Mouse (Mus musculus) CH12.LX (cell line): ENCODE data around the gene Hes6. TPM values are rescaled to one million over a fixed set of nuclear protein-coding genes. Genes with fewer than 3 reads are reported as not detected.

Experiments used
- DNase-seq: peaks from one replicate; pipeline ENCODE4 v3.0.0-alpha.2; 2013; ENCODE audit errors: extremely low read depth
- H3K27ac ChIP-seq: 2 replicates; pipeline ENCODE4 v1.5.1; 2012; ENCODE audit warnings: low read depth, mild to moderate bottlenecking, control low read depth, moderate library complexity; ENCODE audit not compliant: insufficient read depth
- H3K27me3 ChIP-seq: replicated peaks from 2 replicates; pipeline ENCODE3; 2012; ENCODE audit warnings: inconsistent platforms
- H3K36me3 ChIP-seq, 2 experiments: replicated peaks in 1 of 2; 2 replicates each; pipeline versions ENCODE3 to v1.6.1; 2012; ENCODE audit warnings: inconsistent platforms in 1 of 2, low read length in 1 of 2, mild to moderate bottlenecking in 1 of 2, mixed read lengths in 1 of 2, moderate library complexity in 1 of 2; ENCODE audit not compliant: control insufficient read depth in 1 of 2, insufficient read depth in 1 of 2
- H3K4me1 ChIP-seq, 2 experiments: 2 replicates each; pipeline ENCODE4 v1.6.1; 2012; ENCODE audit warnings: inconsistent platforms in 1 of 2, moderate library complexity in 1 of 2; ENCODE audit not compliant: insufficient read depth in 2 of 2, control insufficient read depth in 1 of 2
- H3K4me2 ChIP-seq: 2 replicates; pipeline ENCODE4 v1.6.1; 2012; ENCODE audit warnings: low read depth, mild to moderate bottlenecking, control low read depth; ENCODE audit not compliant: poor library complexity, insufficient read depth, severe bottlenecking
- H3K4me3 ChIP-seq, 3 experiments: fragments of 150-350 bp in 1 of 3; sonication (generic) in 1 of 3; replicated peaks in 1 of 3; 2 replicates each; pipeline versions ENCODE3 to v1.5.1; 2011 to 2012; ENCODE audit warnings: low read depth in 2 of 3, low read length in 2 of 3, mild to moderate bottlenecking in 2 of 3, moderate library complexity in 2 of 3, control low read depth in 1 of 3, improper control_type of control experiment in 1 of 3, inconsistent platforms in 1 of 3, mixed read lengths in 1 of 3; ENCODE audit not compliant: poor library complexity in 1 of 3
- H3K79me2 ChIP-seq: replicated peaks from 2 replicates; pipeline ENCODE4 v1.6.1; 2012; ENCODE audit warnings: mild to moderate bottlenecking, moderate library complexity; ENCODE audit not compliant: control insufficient read depth, poor library complexity, insufficient read depth, severe bottlenecking; ENCODE audit errors: extremely low read depth
- H3K9ac ChIP-seq: 2 replicates; pipeline ENCODE4 v1.6.1; 2012; ENCODE audit warnings: low read depth, mild to moderate bottlenecking, control low read depth, moderate library complexity; ENCODE audit not compliant: insufficient read depth
- H3K9me3 ChIP-seq: replicated peaks from 2 replicates; pipeline ENCODE3; 2012; ENCODE audit warnings: low read length, inconsistent platforms, mixed read lengths
- BHLHE40 ChIP-seq: IDR thresholded peaks from 2 replicates; pipeline ENCODE4 v1.6.1; 2011; ENCODE audit warnings: mild to moderate bottlenecking, low read depth, low read length, improper control_type of control experiment
- CHD1 ChIP-seq: IDR thresholded peaks from 2 replicates; pipeline ENCODE4 v1.6.1; 2012; ENCODE audit warnings: low read depth, low read length, improper control_type of control experiment, inconsistent platforms
- CHD2 ChIP-seq: IDR thresholded peaks from 2 replicates; pipeline ENCODE4 v1.6.1; 2011; ENCODE audit warnings: low read length, improper control_type of control experiment
- CTCF ChIP-seq, 2 experiments: IDR thresholded peaks in 1 of 2; conservative IDR thresholded peaks in 1 of 2; 2 replicates each; pipeline ENCODE4 v1.5.1; 2011 to 2012; ENCODE audit warnings: low read depth in 2 of 2, low read length in 2 of 2, improper control_type of control experiment in 1 of 2, inconsistent platforms in 1 of 2, mild to moderate bottlenecking in 1 of 2, moderate library complexity in 1 of 2
- E2F4 ChIP-seq: IDR thresholded peaks from 2 replicates; pipeline ENCODE4 v1.6.1; 2011; ENCODE audit warnings: low read depth, low read length, improper control_type of control experiment; ENCODE audit not compliant: insufficient replicate concordance
- ELF1 ChIP-seq: IDR thresholded peaks from 2 replicates; pipeline ENCODE4 v1.6.1; 2014; ENCODE audit warnings: low read depth, mild to moderate bottlenecking, inconsistent platforms, low read length, improper control_type of control experiment
- EP300 ChIP-seq: IDR thresholded peaks from 2 replicates; pipeline ENCODE4 v1.6.1; 2011; ENCODE audit warnings: low read length, improper control_type of control experiment
- ETS1 ChIP-seq: conservative IDR thresholded peaks from 2 replicates; pipeline ENCODE4 v1.6.1; 2012; ENCODE audit warnings: low read depth, mild to moderate bottlenecking, inconsistent platforms, low read length, improper control_type of control experiment, moderate library complexity
- GABPA ChIP-seq: IDR thresholded peaks from 2 replicates; pipeline ENCODE4 v1.6.1; 2012; ENCODE audit warnings: low read depth, low read length, improper control_type of control experiment, inconsistent platforms; ENCODE audit not compliant: insufficient replicate concordance
- HCFC1 ChIP-seq: IDR thresholded peaks from 2 replicates; pipeline ENCODE4 v1.6.1; 2012; ENCODE audit warnings: low read depth, mild to moderate bottlenecking, inconsistent platforms, low read length, improper control_type of control experiment
- JUND ChIP-seq: conservative IDR thresholded peaks from 2 replicates; pipeline ENCODE4 v1.6.1; 2011; ENCODE audit warnings: low read depth, low read length, improper control_type of control experiment
- KAT2A ChIP-seq: IDR thresholded peaks from 2 replicates; pipeline ENCODE4 v1.6.1; 2012; ENCODE audit warnings: low read length, improper control_type of control experiment, inconsistent platforms; ENCODE audit not compliant: insufficient replicate concordance
- MAX ChIP-seq: IDR thresholded peaks from 2 replicates; pipeline ENCODE4 v1.6.1; 2011; ENCODE audit warnings: low read length, improper control_type of control experiment
- MAZ ChIP-seq: IDR thresholded peaks from 2 replicates; pipeline ENCODE4 v1.6.1; 2012; ENCODE audit warnings: low read depth, mild to moderate bottlenecking, inconsistent platforms, low read length, improper control_type of control experiment, moderate library complexity
- MEF2A ChIP-seq: IDR thresholded peaks from 2 replicates; pipeline ENCODE4 v1.6.1; 2014; ENCODE audit warnings: low read depth, mild to moderate bottlenecking, inconsistent platforms, low read length, improper control_type of control experiment, borderline replicate concordance
- MXI1 ChIP-seq: IDR thresholded peaks from 2 replicates; pipeline ENCODE4 v1.6.1; 2011; ENCODE audit warnings: mild to moderate bottlenecking, low read depth, low read length, improper control_type of control experiment
- MYC ChIP-seq: IDR thresholded peaks from 2 replicates; pipeline ENCODE4 v1.6.1; 2011; ENCODE audit warnings: low read depth, mild to moderate bottlenecking, improper control_type of control experiment, low read length
- NRF1 ChIP-seq: IDR thresholded peaks from 2 replicates; pipeline ENCODE4 v1.6.1; 2014; ENCODE audit warnings: low read depth, mild to moderate bottlenecking, inconsistent platforms, low read length, improper control_type of control experiment, moderate library complexity
- PAX5 ChIP-seq: IDR thresholded peaks from 2 replicates; pipeline ENCODE4 v1.6.1; 2012; ENCODE audit warnings: low read length, inconsistent platforms, mixed read lengths
- RAD21 ChIP-seq: IDR thresholded peaks from 2 replicates; pipeline ENCODE4 v1.6.1; 2011; ENCODE audit warnings: low read depth, mild to moderate bottlenecking, low read length, improper control_type of control experiment, moderate library complexity
- RCOR1 ChIP-seq: conservative IDR thresholded peaks from 2 replicates; pipeline ENCODE4 v1.6.1; 2012; ENCODE audit warnings: low read depth, mild to moderate bottlenecking, inconsistent platforms, low read length, improper control_type of control experiment
- SIN3A ChIP-seq: IDR thresholded peaks from 2 replicates; pipeline ENCODE4 v1.6.1; 2012; ENCODE audit warnings: low read length, improper control_type of control experiment, inconsistent platforms
- TCF12 ChIP-seq: IDR thresholded peaks from 2 replicates; pipeline ENCODE4 v1.6.1; 2014; ENCODE audit warnings: low read depth, mild to moderate bottlenecking, inconsistent platforms, low read length, improper control_type of control experiment
- UBTF ChIP-seq: IDR thresholded peaks from 2 replicates; pipeline ENCODE4 v1.6.1; 2012; ENCODE audit warnings: low read depth, mild to moderate bottlenecking, inconsistent platforms, low read length, improper control_type of control experiment, moderate library complexity
- USF1 ChIP-seq: IDR thresholded peaks from 2 replicates; pipeline ENCODE4 v1.6.1; 2014; ENCODE audit warnings: low read depth, mild to moderate bottlenecking, inconsistent platforms, low read length, improper control_type of control experiment
- USF2 ChIP-seq: conservative IDR thresholded peaks from 2 replicates; pipeline ENCODE4 v1.6.1; 2011; ENCODE audit warnings: low read depth, low read length, improper control_type of control experiment
- ZC3H11A ChIP-seq: IDR thresholded peaks from 2 replicates; pipeline ENCODE4 v1.6.1; 2012; ENCODE audit warnings: low read depth, mild to moderate bottlenecking, inconsistent platforms, low read length, improper control_type of control experiment
- ZKSCAN1 ChIP-seq: IDR thresholded peaks from 2 replicates; pipeline ENCODE4 v1.6.1; 2012; ENCODE audit warnings: low read depth, inconsistent platforms, low read length, improper control_type of control experiment, borderline replicate concordance
- ZMIZ1 ChIP-seq: IDR thresholded peaks from 2 replicates; pipeline ENCODE4 v1.6.1; 2012; ENCODE audit warnings: low read depth, mild to moderate bottlenecking, inconsistent platforms, low read length, improper control_type of control experiment
- ZNF384 ChIP-seq: IDR thresholded peaks from 2 replicates; pipeline ENCODE4 v1.6.1; 2012; ENCODE audit warnings: low read depth, low read length, improper control_type of control experiment, inconsistent platforms
- dilution Hi-C: fragments of 300-500 bp; cut with MboI; formaldehyde crosslinking; loops from 2 replicates; pipeline ENCODE4 v1.14.3; 2020; ENCODE audit warnings: low sequenced_read_pairs; ENCODE audit not compliant: extremely low pct_unique_long_range_greater_than_20kb, extremely low pct_ligation_motif_present
- in situ Hi-C: fragments of 300-500 bp; cut with MboI; formaldehyde crosslinking; loops from 3 replicates; pipeline ENCODE4 v1.14.3; 2019; ENCODE audit warnings: low sequenced_read_pairs, low pct_ligation_motif_present, low pct_unique_long_range_greater_than_20kb, mixed read lengths
- polyA plus RNA-seq: library from polyadenylated mRNA; unstranded; fragments of >175 nt; gene quantifications from 2 replicates; pipeline ENCODE4 v1.2.1, GENCODE M21; 2012; ENCODE audit warnings: low read depth; ENCODE audit not compliant: insufficient read length
- total RNA-seq, 2 experiments: library from RNA; depleted of rRNA; stranded (reverse); fragments of 300-350 nt in 1 of 2; fragments of >200 nt in 1 of 2; gene quantifications; 2 replicates each; pipeline ENCODE4 v1.2.3; 2012 to 2014

The Hes6 gene
- total and polyA plus RNA-seq, 3 experiments, result 15.4 to 25.7 (median 21.1) TPM

DNA sequence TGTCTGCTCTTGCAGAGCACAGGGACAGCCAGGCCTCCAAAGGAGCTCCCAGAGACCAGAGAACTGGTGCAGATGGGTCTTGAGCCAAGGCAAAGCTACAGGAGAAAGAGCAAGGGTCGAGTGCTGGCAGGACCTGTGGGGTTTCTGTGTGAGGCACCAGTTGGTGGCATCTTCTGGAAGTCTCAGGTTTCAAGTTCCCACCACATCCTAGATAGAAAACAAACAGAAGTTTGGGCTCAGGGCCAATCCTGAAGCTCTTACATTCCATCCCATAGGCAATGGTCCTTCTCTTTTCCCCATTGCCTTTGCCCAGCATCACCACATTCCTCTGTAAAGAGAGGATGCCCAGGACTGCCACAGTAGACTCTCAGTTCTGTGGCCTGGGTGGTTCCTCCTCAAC is 8.9 kb downstream of the Hes6 start:
- no peaks in the 10 kb centered on the region for H3K36me3 ChIP-seq
- in situ Hi-C loops (no loop called here), dilution Hi-C loops (no loop called here)
- peaks cover 1% of the 10 kb centered on the region for H3K9me3 ChIP-seq
- H3K9ac ChIP-seq, result no peak overlapping the region
- H3K4me2 ChIP-seq, result no peak overlapping the region
- H3K4me3 ChIP-seq, result no peak overlapping the region
- H3K79me2 ChIP-seq, result no peaks in the 10 kb centered on the region
- no peak overlapping the region for H3K27ac ChIP-seq
- H3K27me3 ChIP-seq, result no peaks in the 10 kb centered on the region
- TF ChIP-seq ZNF384, result no peak
- no peak for TF ChIP-seq KAT2A
- no peak for TF ChIP-seq MAZ
- no peak for TF ChIP-seq NRF1
- TF ChIP-seq MYC, result no peak
- TF ChIP-seq UBTF, result no peak
- no peak for TF ChIP-seq MEF2A
- no peak for TF ChIP-seq E2F4
- no peak for TF ChIP-seq MXI1
- no peak for TF ChIP-seq HCFC1
- no peak for TF ChIP-seq RCOR1
- TF ChIP-seq USF1, result no peak
- no peak for TF ChIP-seq ZKSCAN1
- no peak for TF ChIP-seq USF2
- TF ChIP-seq JUND, result no peak
- no peak for TF ChIP-seq ZMIZ1
- no peak for TF ChIP-seq RAD21
- no peak for TF ChIP-seq PAX5
- TF ChIP-seq, all 38 proteins: peak for 0
- peaks cover 10 to 34% of the 10 kb centered on the region in 2 experiments for H3K4me1 ChIP-seq
- DNase-seq, result no peak

DNA sequence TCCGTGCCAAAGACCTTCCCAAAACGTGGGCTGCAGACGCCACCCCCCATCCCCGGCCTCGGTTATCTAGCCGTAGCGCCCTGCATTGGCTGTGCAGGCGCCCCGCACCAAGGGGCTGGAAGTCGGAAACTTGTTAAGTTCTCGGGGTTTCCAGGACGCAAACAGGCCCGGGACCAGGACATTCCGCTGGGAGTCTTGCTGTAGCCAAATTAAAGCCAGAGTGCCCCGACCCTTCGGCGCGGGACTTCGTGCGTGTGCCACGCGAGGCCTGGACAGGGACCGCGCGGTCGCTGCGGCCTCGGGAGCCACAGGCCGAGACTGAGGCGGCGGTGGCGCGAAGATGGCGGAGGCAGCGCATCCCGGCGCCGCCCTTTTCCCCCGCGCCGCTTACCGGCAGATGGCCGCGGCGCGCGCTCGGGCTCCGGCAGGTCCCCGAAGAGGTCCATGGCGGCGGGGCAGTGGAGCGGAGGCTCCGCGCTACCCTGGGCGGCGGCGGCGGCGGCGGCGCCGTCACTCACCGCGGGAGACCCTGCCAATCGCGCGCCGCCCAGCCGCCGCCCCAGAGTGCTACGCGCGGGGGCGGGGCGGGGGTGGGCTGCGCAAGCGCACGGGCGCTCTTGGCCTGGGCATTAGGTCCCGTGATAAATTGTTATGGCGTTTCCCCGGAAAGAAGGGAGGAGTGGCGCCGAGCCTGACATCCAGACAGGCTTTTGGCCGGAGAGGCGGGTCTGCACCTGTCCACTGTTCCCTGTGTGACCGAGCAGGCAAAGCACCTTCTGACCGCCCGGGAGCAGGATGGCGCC is 15.4 kb downstream of the Hes6 start, which contains the start of gene Ilkap:
Gene Ilkap, minus strand, starts transcription at position 556 of the 803 bp plus-strand sequence.
- peak within 1 kb of the TSS; percentile 76 for H3K4me2 ChIP-seq
- peaks cover 12 to 52% of the 10 kb centered on the region in 2 experiments for H3K4me1 ChIP-seq
- dilution Hi-C loops, result no loop called here
- in situ Hi-C loops, result no loop called here
- H3K36me3 ChIP-seq, result peaks cover 3 to 27% of the 10 kb centered on the region in 2 experiments
- peak within 1 kb of the TSS; percentile 16; the same call in 1 of the 2 replicates for H3K27ac ChIP-seq
- DNase-seq, result peak; percentile 78
- H3K9ac ChIP-seq, result peak within 1 kb of the TSS; percentile 79
- peak within 1 kb of the TSS; percentile 81 to 90 (median 88) for H3K4me3 ChIP-seq
- peaks cover 5% of the 10 kb centered on the region for H3K9me3 ChIP-seq
- no peaks in the 10 kb centered on the region for H3K27me3 ChIP-seq
- peaks cover 44% of the 10 kb centered on the region for H3K79me2 ChIP-seq
- TF ChIP-seq CTCF (conservative IDR thresholded peaks at IDR 0.05 in 1 of 2, IDR thresholded peaks at IDR 0.05 in 1 of 2; ENCODE audit: low read depth in 2 of 2, low read length in 2 of 2), result no peak
- TF ChIP-seq ZKSCAN1, result no peak
- TF ChIP-seq KAT2A, result peak; percentile 59; the same call in 1 of the 2 replicates
- no peak for TF ChIP-seq CHD2
- TF ChIP-seq BHLHE40, result peak; percentile 87
- TF ChIP-seq HCFC1, result peak; percentile 71
- TF ChIP-seq NRF1, result peak; percentile 95
- peak; percentile 54; the same call in 1 of the 2 replicates for TF ChIP-seq ELF1
- TF ChIP-seq USF2, result no peak
- no peak for TF ChIP-seq ZC3H11A
- TF ChIP-seq TCF12, result peak; percentile 87
- no peak for TF ChIP-seq JUND
- no peak for TF ChIP-seq RCOR1
- no peak for TF ChIP-seq MAZ
- peak; percentile 72; the same call in 1 of the 2 replicates for TF ChIP-seq UBTF
- TF ChIP-seq CHD1, result no peak
- TF ChIP-seq ETS1, result no peak
- no peak for TF ChIP-seq GABPA
- peak; percentile 12; the same call in 1 of the 2 replicates for TF ChIP-seq SIN3A
- TF ChIP-seq MAX, result peak; percentile 53
- TF ChIP-seq EP300, result no peak
